Mouse (Mus musculus): ENCODE data around the gene Rab40c. TPM values are rescaled to one million over a fixed set of nuclear protein-coding genes. Genes with fewer than 3 reads are reported as not detected.
"Not testable (repeated sequence)": the region's sequence is repeated elsewhere in the genome, so short reads cannot be mapped to it uniquely, and the experiment has no call there.

Gene Rab40c
- total RNA-seq, 2 experiments from 2014 or later = 0.98 to 2.5 TPM

GRCm38 (mm10) chr17:25877741-25878610 is 41.6 kb downstream of the Rab40c start:
- ATAC-seq (replicated peaks; ENCODE audit: low FRiP score, poor library complexity, severe bottlenecking) = no peak

GRCm38 (mm10) chr17:25877025-25877424 is 42.5 kb downstream of the Rab40c start:
- ATAC-seq (replicated peaks; ENCODE audit: low FRiP score, poor library complexity, severe bottlenecking) = no peak

- ATAC-seq (replicated peaks; ENCODE audit: low FRiP score, poor library complexity, severe bottlenecking) = no peak
Measured at GRCm38 (mm10) chr17:25876347-25876915, 43.1 kb downstream of the Rab40c start.

- ATAC-seq (replicated peaks; ENCODE audit: low FRiP score, poor library complexity, severe bottlenecking) = peak; percentile 85
Measured at GRCm38 (mm10) chr17:25875171-25876136, 44.1 kb downstream of the Rab40c start.

- peak; percentile 78 for ATAC-seq (replicated peaks; ENCODE audit: low FRiP score, poor library complexity, severe bottlenecking)
Measured at GRCm38 (mm10) chr17:25874721-25875170, 44.8 kb downstream of the Rab40c start, which contains the start of gene Mettl26. TSS of gene Mettl26 (plus strand) at chr17:25875074.

GRCm38 (mm10) chr17:25874148-25874720 is 45.3 kb downstream of the Rab40c start:
- 0 out of 2 replicates have a peak, but pooled peaks have one; percentile 8 for ATAC-seq (replicated peaks; ENCODE audit: low FRiP score, poor library complexity, severe bottlenecking)

- no peak for ATAC-seq (replicated peaks; ENCODE audit: low FRiP score, poor library complexity, severe bottlenecking)
Measured at GRCm38 (mm10) chr17:25873405-25874147, 46.0 kb downstream of the Rab40c start.

- no peak for ATAC-seq (replicated peaks; ENCODE audit: low FRiP score, poor library complexity, severe bottlenecking)
Measured at GRCm38 (mm10) chr17:25872676-25873075, 46.9 kb downstream of the Rab40c start.

GRCm38 (mm10) chr17:25871566-25871965 is 48.0 kb downstream of the Rab40c start:
- not testable (repeated sequence) for ATAC-seq (replicated peaks; ENCODE audit: low FRiP score, poor library complexity, severe bottlenecking)

GRCm38 (mm10) chr17:25869954-25870353 is 49.6 kb downstream of the Rab40c start:
- ATAC-seq (replicated peaks; ENCODE audit: low FRiP score, poor library complexity, severe bottlenecking) = no peak

GRCm38 (mm10) chr17:25869498-25869897 is 50.0 kb downstream of the Rab40c start:
- no peak for ATAC-seq (replicated peaks; ENCODE audit: low FRiP score, poor library complexity, severe bottlenecking)

GRCm38 (mm10) chr17:25868601-25869191 is 50.8 kb downstream of the Rab40c start, which contains the start of gene Mcrip2:
TSS of gene Mcrip2 (minus strand) at chr17:25868764.
- no peak for ATAC-seq (replicated peaks; ENCODE audit: low FRiP score, poor library complexity, severe bottlenecking)

GRCm38 (mm10) chr17:25867836-25868600 is 51.5 kb downstream of the Rab40c start:
- ATAC-seq (replicated peaks; ENCODE audit: low FRiP score, poor library complexity, severe bottlenecking) = peak; percentile 61

- no peak for ATAC-seq (replicated peaks; ENCODE audit: low FRiP score, poor library complexity, severe bottlenecking)
Measured at GRCm38 (mm10) chr17:25867509-25867835, 52.1 kb downstream of the Rab40c start.

- no peak for ATAC-seq (replicated peaks; ENCODE audit: low FRiP score, poor library complexity, severe bottlenecking)
Measured at GRCm38 (mm10) chr17:25866172-25866571, 53.4 kb downstream of the Rab40c start.

- ATAC-seq (replicated peaks; ENCODE audit: low FRiP score, poor library complexity, severe bottlenecking) = no peak
Measured at GRCm38 (mm10) chr17:25865288-25865687, 54.2 kb downstream of the Rab40c start.

- no peak for ATAC-seq (replicated peaks; ENCODE audit: low FRiP score, poor library complexity, severe bottlenecking)
Measured at GRCm38 (mm10) chr17:25864311-25864710, 55.2 kb downstream of the Rab40c start.

GRCm38 (mm10) chr17:25863681-25864080 is 55.8 kb downstream of the Rab40c start:
- ATAC-seq (replicated peaks; ENCODE audit: low FRiP score, poor library complexity, severe bottlenecking) = no peak
